Mouse (Mus musculus) liver, adult 2 months (tissue): ENCODE data around the gene Gm20388. TPM values are rescaled to one million over a fixed set of nuclear protein-coding genes. Genes with fewer than 3 reads are reported as not detected.

Experiments used
- DNase-seq: peaks from one replicate; pipeline ENCODE4 v3.0.0-alpha.2; 2011; ENCODE audit warnings: low read depth, low spot score; ENCODE audit errors: extremely low read depth
- H3K27ac ChIP-seq: fragments of 200-500 bp; replicated peaks from 2 replicates; pipeline ENCODE4 v1.5.1; 2012; ENCODE audit warnings: low read depth, mild to moderate bottlenecking, control low read depth, inconsistent platforms, low read length; ENCODE audit not compliant: insufficient read depth
- H3K27me3 ChIP-seq: fragments of 200-500 bp; 2 replicates; pipeline ENCODE4 v1.6.1; 2012; ENCODE audit warnings: mild to moderate bottlenecking, moderate library complexity, low read length, inconsistent platforms; ENCODE audit not compliant: control insufficient read depth, insufficient read depth
- H3K36me3 ChIP-seq: fragments of 200-500 bp; 2 replicates; pipeline ENCODE4 v1.6.1; 2012; ENCODE audit warnings: low read length, inconsistent platforms; ENCODE audit not compliant: control insufficient read depth, insufficient read depth
- H3K4me1 ChIP-seq: fragments of 200-500 bp; 2 replicates; pipeline ENCODE4 v1.6.1; 2011; ENCODE audit warnings: low read length; ENCODE audit not compliant: control insufficient read depth, insufficient read depth
- H3K4me3 ChIP-seq: fragments of 200-500 bp; 2 replicates; pipeline ENCODE4 v1.5.1; 2011; ENCODE audit warnings: low read depth, mild to moderate bottlenecking, control low read depth, low read length, moderate library complexity; ENCODE audit not compliant: insufficient read depth
- H3K79me2 ChIP-seq: fragments of 200-500 bp; 2 replicates; pipeline ENCODE4 v1.6.1; 2012; ENCODE audit warnings: inconsistent platforms, mild to moderate bottlenecking, low read length, moderate library complexity; ENCODE audit not compliant: control insufficient read depth, insufficient read depth
- H3K9ac ChIP-seq: fragments of 200-500 bp; 2 replicates; pipeline ENCODE4 v1.6.1; 2012; ENCODE audit warnings: low read depth, mild to moderate bottlenecking, control low read depth, inconsistent platforms, low read length
- CTCF ChIP-seq: fragments of 200-500 bp; IDR thresholded peaks from 2 replicates; pipeline ENCODE4 v1.5.1; 2011; ENCODE audit warnings: low read depth, low read length, control low read depth
- POLR2A ChIP-seq: fragments of 200-500 bp; IDR thresholded peaks from 2 replicates; pipeline ENCODE4 v1.6.1; 2011; ENCODE audit warnings: low read length, control low read depth; ENCODE audit not compliant: insufficient read depth; ENCODE audit errors: extremely low read depth
- WGBS: fragments of 180-500 bp; shearing (Covaris S2); methylation state at CpG from one replicate; pipeline ENCODE4 v1.1.7; 2018; 5-methylcytosine and 5-hydroxymethylcytosine counted together
- polyA plus RNA-seq: library from polyadenylated mRNA; depleted of rRNA; stranded (reverse); fragments of >200 nt; gene quantifications from 2 replicates; pipeline ENCODE4 v1.2.3, GENCODE M21; 2012
- total RNA-seq: library from RNA; depleted of rRNA; stranded (reverse); fragments of >200 nt; gene quantifications from 2 replicates; pipeline ENCODE4 v1.2.3, GENCODE M21; 2014

The Gm20388 gene
- total and polyA plus RNA-seq, 2 experiments: 6.4 to 19.9 TPM

DNA sequence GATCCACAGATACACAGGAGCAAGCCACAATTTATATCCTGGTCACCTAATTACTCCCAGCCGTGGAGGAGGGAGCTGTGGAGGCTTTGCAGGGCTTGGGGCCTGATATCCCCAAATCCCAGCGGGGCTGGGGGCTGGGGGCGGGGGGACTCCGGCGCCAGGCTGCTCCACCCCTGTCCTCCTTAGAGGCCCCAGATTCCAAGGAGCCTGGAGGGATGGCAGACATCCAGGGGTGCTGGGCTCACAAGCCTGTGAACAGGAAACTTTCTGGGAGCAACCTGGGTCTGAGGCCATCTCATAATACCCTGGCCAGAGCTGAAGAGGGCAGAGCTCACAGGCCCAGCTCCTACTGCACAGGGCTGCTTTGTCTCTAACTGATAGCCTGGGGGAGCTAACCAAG lies 371.8 kb downstream of the Gm20388 start:
- no peaks in the 10 kb centered on the region for H3K27me3 ChIP-seq
- no peak for DNase-seq
- no peak overlapping the region for H3K4me3 ChIP-seq
- 83% methylated on average over 5 of the region's 5 CpGs for WGBS
- no peaks in the 10 kb centered on the region for H3K79me2 ChIP-seq
- no peaks in the 10 kb centered on the region; the same call in none of the 2 replicates for H3K4me1 ChIP-seq
- no peak overlapping the region for H3K9ac ChIP-seq
- H3K36me3 ChIP-seq: no peaks in the 10 kb centered on the region
- no peak overlapping the region for H3K27ac ChIP-seq
- TF ChIP-seq CTCF (no peak), POLR2A (no peak)

DNA sequence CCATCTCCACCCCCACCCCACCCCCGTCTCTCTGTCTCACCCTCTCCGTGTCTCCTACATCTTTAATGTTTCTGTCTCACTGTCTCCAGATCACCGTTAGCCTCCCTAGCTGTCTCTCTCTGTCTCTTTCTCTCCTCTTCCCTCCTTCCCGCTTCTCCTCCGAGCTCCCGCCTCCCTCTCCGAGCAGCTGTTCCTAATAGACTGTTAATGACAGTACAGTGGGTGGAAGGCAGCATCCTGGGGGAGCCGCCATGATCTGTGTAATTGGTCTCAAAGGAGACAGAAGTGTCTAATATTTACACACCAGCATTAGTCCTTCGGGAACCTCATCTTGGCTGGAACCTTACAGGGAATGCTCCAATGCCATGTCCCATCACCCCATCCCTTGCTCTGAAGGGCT lies 373.6 kb downstream of the Gm20388 start:
- Histone ChIP-seq H3K27me3 (no peaks in the 10 kb centered on the region), H3K9ac (no peak overlapping the region), H3K4me1 (peaks cover 5% of the 10 kb centered on the region), H3K4me3 (no peak overlapping the region), H3K79me2 (no peaks in the 10 kb centered on the region), H3K27ac (no peak overlapping the region), H3K36me3 (no peaks in the 10 kb centered on the region)
- 86% methylated on average over 9 of the region's 9 CpGs for WGBS
- TF ChIP-seq CTCF: no peak
- TF ChIP-seq POLR2A: no peak
- DNase-seq: no peak

DNA sequence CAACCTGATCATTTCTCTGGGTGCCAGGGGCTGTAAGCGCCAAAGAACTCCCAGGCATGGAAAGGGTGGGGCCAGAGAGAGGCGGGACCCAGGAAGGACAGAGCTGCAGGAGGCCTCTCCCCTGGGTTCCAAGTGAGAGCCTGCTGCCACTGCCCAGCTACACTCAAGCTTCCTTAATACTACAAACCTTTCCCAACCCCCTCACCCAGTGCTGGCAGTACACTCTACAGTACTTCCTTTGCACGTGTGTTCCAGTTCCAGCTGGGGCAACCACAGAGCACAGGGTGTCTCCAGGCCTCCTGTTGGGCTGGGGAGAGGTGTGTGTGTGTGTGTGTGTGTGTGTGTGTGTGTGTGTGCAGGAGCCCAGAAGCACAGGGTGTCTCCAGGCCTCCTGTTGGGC lies 374.4 kb downstream of the Gm20388 start:
- H3K4me3 ChIP-seq: no peak overlapping the region
- WGBS: 55% methylated on average over 3 of the region's 3 CpGs
- TF ChIP-seq CTCF (no peak), POLR2A (no peak)
- H3K9ac ChIP-seq: no peak overlapping the region
- no peaks in the 10 kb centered on the region for H3K36me3 ChIP-seq
- no peaks in the 10 kb centered on the region for H3K79me2 ChIP-seq
- no peak for DNase-seq
- H3K27ac ChIP-seq: no peak overlapping the region
- H3K4me1 ChIP-seq: peaks cover 10% of the 10 kb centered on the region
- H3K27me3 ChIP-seq: no peaks in the 10 kb centered on the region

DNA sequence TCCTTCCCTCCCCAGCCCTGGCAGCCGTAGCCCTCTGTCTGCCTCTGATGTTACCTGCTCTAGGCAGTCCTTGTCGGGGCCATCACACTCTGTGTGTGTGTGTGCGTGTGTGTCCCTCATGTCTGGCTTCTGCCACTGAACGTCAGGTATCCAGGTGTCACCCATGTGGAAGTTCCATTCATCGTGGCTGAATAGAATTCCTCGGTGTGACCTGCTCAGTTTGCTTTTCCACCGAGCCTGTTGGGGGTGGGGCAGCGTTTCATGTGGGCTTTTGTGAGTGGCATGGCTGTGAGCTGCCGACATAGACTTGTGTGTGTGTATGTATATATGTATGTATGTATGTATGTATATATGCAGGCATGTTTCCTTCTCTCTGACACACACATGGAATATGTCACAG lies 375.2 kb downstream of the Gm20388 start:
- TF ChIP-seq CTCF (no peak), POLR2A (no peak)

DNA sequence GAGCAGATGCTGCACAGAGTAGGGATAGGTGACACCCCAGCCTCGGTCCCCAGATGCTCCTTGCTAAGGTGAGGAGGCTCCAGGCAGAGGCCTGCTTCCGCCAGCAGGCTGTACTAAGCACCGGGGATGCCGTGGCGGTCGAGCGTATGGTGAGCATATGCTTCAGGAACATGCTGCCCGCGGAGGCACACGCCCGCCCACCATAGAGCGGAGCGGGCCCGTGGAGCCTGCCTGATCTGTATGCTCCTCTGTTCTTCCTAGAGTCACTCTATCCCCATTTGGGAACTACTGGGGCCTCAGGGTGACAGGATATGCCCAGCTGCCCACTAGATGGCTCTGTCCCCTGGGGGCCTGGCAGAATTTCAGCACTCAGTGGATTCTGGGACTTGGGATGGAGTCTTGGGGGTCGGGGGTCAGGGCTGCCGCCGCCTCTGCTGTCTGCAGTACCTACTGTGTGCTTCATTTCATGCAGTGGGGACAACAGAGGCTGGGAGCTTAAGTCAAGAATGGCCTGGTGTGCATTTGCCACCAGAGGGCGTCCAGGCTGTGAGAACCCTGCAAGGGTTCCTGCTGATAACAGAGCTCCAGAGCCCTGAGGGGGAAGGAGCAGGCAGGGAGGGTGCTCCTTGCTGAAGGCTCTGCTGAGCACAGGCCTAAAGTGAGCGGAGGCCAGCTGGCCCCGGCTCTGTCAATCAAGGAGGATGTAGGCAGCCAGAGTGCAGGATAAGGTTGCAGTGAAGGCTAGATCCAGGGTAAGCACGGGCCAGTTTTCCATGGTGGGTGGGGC lies 377.7 kb downstream of the Gm20388 start:
- DNase-seq: peak; percentile 29
- TF ChIP-seq CTCF: peak; percentile 83
- no peak for TF ChIP-seq POLR2A
- Histone ChIP-seq H3K36me3 (no peaks in the 10 kb centered on the region), H3K9ac (no peak overlapping the region), H3K27me3 (no peaks in the 10 kb centered on the region), H3K79me2 (no peaks in the 10 kb centered on the region), H3K4me1 (peaks cover 13% of the 10 kb centered on the region), H3K4me3 (no peak overlapping the region), H3K27ac (no peak overlapping the region)
- WGBS: 60% methylated on average over 21 of the region's 21 CpGs

More for the DNA sequence above, 375.2 kb downstream of the Gm20388 start:
- no peak overlapping the region for H3K9ac ChIP-seq
- H3K4me3 ChIP-seq: no peak overlapping the region
- no peak for DNase-seq
- H3K36me3 ChIP-seq: no peaks in the 10 kb centered on the region
- no peaks in the 10 kb centered on the region for H3K79me2 ChIP-seq
- WGBS: 79% methylated on average over 9 of the region's 9 CpGs
- H3K27me3 ChIP-seq: no peaks in the 10 kb centered on the region
- H3K4me1 ChIP-seq: peaks cover 10% of the 10 kb centered on the region
- no peak overlapping the region for H3K27ac ChIP-seq

DNA sequence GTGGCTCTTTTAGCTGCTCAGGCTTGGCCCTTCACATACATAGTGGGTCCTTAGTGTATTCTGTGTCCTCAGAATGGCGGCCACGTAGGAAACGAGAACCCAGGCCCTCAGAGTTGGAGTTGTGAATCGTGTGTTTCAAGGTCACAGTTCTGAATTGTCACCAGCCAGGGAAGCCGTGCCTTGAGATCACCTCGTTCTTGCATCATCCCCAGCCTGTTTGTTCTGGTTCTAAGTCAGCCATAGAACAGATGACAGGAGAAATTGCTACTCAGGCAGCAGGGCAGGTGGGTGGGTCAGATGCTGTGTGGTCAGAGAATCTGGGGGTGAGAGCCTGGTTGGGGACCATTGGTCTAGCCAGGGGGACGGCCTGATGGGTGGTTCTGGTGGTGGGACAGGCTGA lies 378.6 kb downstream of the Gm20388 start:
- WGBS: 40% methylated on average over 7 of the region's 7 CpGs
- Histone ChIP-seq H3K36me3 (no peaks in the 10 kb centered on the region), H3K27ac (no peak overlapping the region), H3K79me2 (no peaks in the 10 kb centered on the region), H3K4me1 (peaks cover 13% of the 10 kb centered on the region), H3K9ac (no peak overlapping the region), H3K27me3 (no peaks in the 10 kb centered on the region), H3K4me3 (no peak overlapping the region)
- TF ChIP-seq POLR2A (no peak), CTCF (no peak)
- DNase-seq: peak; percentile 65
